Mouse (Mus musculus): ENCODE measurements at regions not wholly inside any gene's neighbourhood (a gene's known extent, or its start where the extent isn't known, plus 50 kb on each side); places are given as distances from the start of the nearest gene placed in this dataset.

GRCm38 (mm10) chr3:146337429-146337828 is 67.0 kb upstream of the Ssx2ip start:
- DNase-seq = no peak

GRCm38 (mm10) chr3:146337861-146338281 is 66.6 kb upstream of the Ssx2ip start:
- no peak for DNase-seq

- DNase-seq = no peak
Observed at GRCm38 (mm10) chr3:146338445-146338844, 66.0 kb upstream of the Ssx2ip start.

- no peak for DNase-seq
Observed at GRCm38 (mm10) chr3:146340316-146341055, 64.0 kb upstream of the Ssx2ip start.

GRCm38 (mm10) chr3:146341652-146342340 is 62.6 kb upstream of the Ssx2ip start:
- no peak for DNase-seq

- no peak for DNase-seq
Observed at GRCm38 (mm10) chr3:146342727-146343126, 61.7 kb upstream of the Ssx2ip start.

- peak; percentile 56 to 84 for DNase-seq
Observed at GRCm38 (mm10) chr3:146343649-146344401, 60.6 kb upstream of the Ssx2ip start.

GRCm38 (mm10) chr3:146344402-146345025 is 59.9 kb upstream of the Ssx2ip start:
- DNase-seq = no peak

GRCm38 (mm10) chr3:146345308-146345780 is 59.1 kb upstream of the Ssx2ip start:
- DNase-seq = peak; percentile 16 to 42

GRCm38 (mm10) chr3:146345946-146346345 is 58.5 kb upstream of the Ssx2ip start:
- no peak for DNase-seq

- no peak for DNase-seq
Observed at GRCm38 (mm10) chr3:146347311-146347710, 57.1 kb upstream of the Ssx2ip start.

- no peak for DNase-seq
Observed at GRCm38 (mm10) chr3:146348921-146349320, 55.5 kb upstream of the Ssx2ip start.

- DNase-seq = no peak
Observed at GRCm38 (mm10) chr3:146349393-146349792, 55.0 kb upstream of the Ssx2ip start.

- DNase-seq = no peak
Observed at GRCm38 (mm10) chr3:146350126-146350525, 54.3 kb upstream of the Ssx2ip start.

GRCm38 (mm10) chr3:146351468-146351867 is 53.0 kb upstream of the Ssx2ip start:
- no peak for DNase-seq

- peak in 1 of 2 experiments; percentile 50 for DNase-seq
Observed at GRCm38 (mm10) chr3:146352187-146352586, 52.3 kb upstream of the Ssx2ip start.

GRCm38 (mm10) chr3:146353961-146354360 is 50.5 kb upstream of the Ssx2ip start:
- DNase-seq = no peak

Measured in kidney, adult 8-10 months (tissue).